Mouse (Mus musculus) liver, embryonic 14.5 days (tissue): ENCODE measurements around the gene Cenpx.

Experiments used
- CTCF ChIP-seq: IDR thresholded peaks from 2 replicates; pipeline ENCODE4 v1.5.1; 2016; ENCODE audit warnings: antibody characterized with exemption, low read depth, control low read depth
- EP300 ChIP-seq: IDR thresholded peaks from 2 replicates; pipeline ENCODE4 v1.6.1; 2016; ENCODE audit warnings: antibody characterized with exemption, low read depth

GRCm38 (mm10) chr11:120686650-120687272 lies 26.8 kb downstream of the Cenpx start:
- no peak for TF ChIP-seq CTCF
- no peak for TF ChIP-seq EP300
